In genomic region chr5:137083051-137083450, GRCm38 (mm10) we compare ENCODE assay signal across 24 mouse cellular contexts. TPM values are rescaled to one million over a fixed set of nuclear protein-coding genes. Genes with fewer than 3 reads are reported as not detected.
DNase-seq lines count a peak whose midpoint lies in the region; ATAC-seq lines count a peak whose summit lies in the region.
"Had no signal": no experiment of that assay in that cellular context is flagged by ENCODE, and none has a peak within 500 bp of the region (broad histone marks: within the 10 kb centered on the region; RNA-seq: fewer than 3 reads in every experiment).

No protein-coding gene starts in this region.

- peaks cover 33% of the 10 kb centered on the region for H3K4me1 ChIP-seq in liver, embryonic 13.5 days (replicated peaks)
- H3K4me1 ChIP-seq in liver, embryonic 11.5 days (replicated peaks; ENCODE audit: control insufficient read depth, insufficient read depth, low read length): peaks cover 12% of the 10 kb centered on the region
- H3K4me1 ChIP-seq: forebrain, embryonic 12.5 days had no signal

- H3K27ac ChIP-seq in liver, embryonic 13.5 days: 0 out of 2 replicates have a peak overlapping the region, but pooled peaks have one; percentile 6
- no peak overlapping the region for H3K27ac ChIP-seq in liver, embryonic 11.5 days (ENCODE audit: low read depth, low read length)
- H3K27ac ChIP-seq: embryonic facial prominence, embryonic 10.5 days; embryonic facial prominence, embryonic 12.5 days; forebrain, embryonic 10.5 days; forebrain, embryonic 12.5 days had no signal

- no peaks in the 10 kb centered on the region for H3K36me3 ChIP-seq in liver, embryonic 13.5 days
- H3K36me3 ChIP-seq in liver, embryonic 11.5 days (ENCODE audit: control insufficient read depth, insufficient read depth, low read length): no peaks in the 10 kb centered on the region
- H3K36me3 ChIP-seq: embryonic facial prominence, embryonic 10.5 days; embryonic facial prominence, embryonic 12.5 days; forebrain, embryonic 10.5 days; forebrain, embryonic 12.5 days; G1E had no signal

- H3K9me3 ChIP-seq in liver, embryonic 13.5 days (replicated peaks): no peaks in the 10 kb centered on the region
- no peaks in the 10 kb centered on the region for H3K9me3 ChIP-seq in liver, embryonic 11.5 days (ENCODE audit: control insufficient read depth, low read length)
- H3K9me3 ChIP-seq: embryonic facial prominence, embryonic 10.5 days; embryonic facial prominence, embryonic 12.5 days; forebrain, embryonic 12.5 days had no signal

- no peak overlapping the region for H3K4me3 ChIP-seq in liver, embryonic 13.5 days (replicated peaks)
- no peak overlapping the region for H3K4me3 ChIP-seq in liver, embryonic 11.5 days (ENCODE audit: low read depth, low read length)
- H3K4me3 ChIP-seq: embryonic facial prominence, embryonic 10.5 days; embryonic facial prominence, embryonic 12.5 days; erythroblast, embryonic 14.5 days; forebrain, embryonic 10.5 days; forebrain, embryonic 12.5 days had no signal

- no peak overlapping the region for H3K4me2 ChIP-seq in liver, embryonic 13.5 days
- H3K4me2 ChIP-seq in liver, embryonic 11.5 days: no peak overlapping the region
- H3K4me2 ChIP-seq: embryonic facial prominence, embryonic 12.5 days; forebrain, embryonic 12.5 days had no signal

- WGBS in liver, embryonic 13.5 days (ENCODE audit: insufficient replicate concordance): 75% methylated on average over 4 of the region's 4 CpGs
- WGBS in liver, embryonic 11.5 days: 85% methylated on average over 4 of the region's 4 CpGs

- no peak for ATAC-seq in liver, embryonic 13.5 days (ENCODE audit: low read depth)
- no peak for ATAC-seq in liver, embryonic 11.5 days (replicated peaks; ENCODE audit: low FRiP score)
- ATAC-seq: CD4-positive, CD25-positive, alpha-beta regulatory T cell, adult 4 months; forebrain, embryonic 14.5 days; forebrain, embryonic 16.5 days had no signal

- H3K9ac ChIP-seq in liver, embryonic 13.5 days: no peak overlapping the region
- no peak overlapping the region for H3K9ac ChIP-seq in liver, embryonic 11.5 days (ENCODE audit: low read depth, low read length)
- H3K9ac ChIP-seq: embryonic facial prominence, embryonic 12.5 days; forebrain, embryonic 12.5 days had no signal

- no peak for DNase-seq in liver, embryonic 13.5 days
- no peak for DNase-seq in liver, embryonic 11.5 days (ENCODE audit: low spot score)
- DNase-seq in Muller cell, postnatal 12 days (ENCODE audit: inconsistent ontology term): peak; percentile 85
- no peak for DNase-seq in urinary bladder, postnatal 36 days (ENCODE audit: low spot score in 2 of 2)
- DNase-seq in embryo, embryonic 10.5 days (ENCODE audit: low spot score): no peak
- DNase-seq: adrenal gland, adult 2 months; adrenal gland, postnatal 10 days; adrenal gland, postnatal 25 days; B cell, adult 2 months; cerebellum, adult 11 months; cerebellum, adult 18-20 months; cerebellum, adult 8-10 months; cerebellum, adult 9-11 months; cerebellum, postnatal 14 days; cerebellum, postnatal 36 days had no signal

- no peaks in the 10 kb centered on the region for H3K27me3 ChIP-seq in liver, embryonic 13.5 days
- no peaks in the 10 kb centered on the region for H3K27me3 ChIP-seq in liver, embryonic 11.5 days (replicated peaks; ENCODE audit: control insufficient read depth, insufficient read depth, low read length)
- H3K27me3 ChIP-seq: embryonic facial prominence, embryonic 12.5 days; forebrain, embryonic 12.5 days had no signal

RNA-seq across cellular contexts. Expression of gene Serpine1, which starts 11.0 kb away (rescaled TPM):
- 0.05 TPM in 1 of 2 replicates, not detected in the other for polyA plus RNA-seq in liver, embryonic 13.5 days (2015; fragmentation: Nextera tagmentation; extraction: Ambion mirVana)
- 0.09 and 0.15 TPM in 2 replicates for polyA plus RNA-seq in liver, embryonic 11.5 days (2014; fragmentation: Nextera tagmentation; extraction: Ambion mirVana)
- polyA plus RNA-seq: erythroblast, embryonic 14.5 days had no signal

RNA-seq across cellular contexts. Expression of gene Trim56, which starts 33.0 kb away (rescaled TPM):
- polyA plus RNA-seq in liver, embryonic 13.5 days (2015; fragmentation: Nextera tagmentation; extraction: Ambion mirVana): 8.4 and 9.9 TPM in 2 replicates
- 8.7 and 8.8 TPM in 2 replicates for polyA plus RNA-seq in liver, embryonic 11.5 days (2014; fragmentation: Nextera tagmentation; extraction: Ambion mirVana)

RNA-seq across cellular contexts. Expression of gene Ap1s1, which starts 37.1 kb away (rescaled TPM):
- 109 and 114 TPM in 2 replicates for polyA plus RNA-seq in liver, embryonic 13.5 days (2015; fragmentation: Nextera tagmentation; extraction: Ambion mirVana)
- polyA plus RNA-seq in liver, embryonic 11.5 days (2014; fragmentation: Nextera tagmentation; extraction: Ambion mirVana): 163 and 175 TPM in 2 replicates

RNA-seq across cellular contexts. Expression of gene Vgf, which starts 56.9 kb away (rescaled TPM):
- not detected in 2 replicates for polyA plus RNA-seq in liver, embryonic 13.5 days (2015; fragmentation: Nextera tagmentation; extraction: Ambion mirVana)
- polyA plus RNA-seq in liver, embryonic 11.5 days (2014; fragmentation: Nextera tagmentation; extraction: Ambion mirVana): 0.07 TPM in 1 of 2 replicates, not detected in the other
- polyA plus RNA-seq: CD4-positive, CD25-positive, alpha-beta regulatory T cell, adult 4 months had no signal
